Mouse (Mus musculus) Patski (cell line): Measurements from ENCODE around the gene Tead4. TPM values are rescaled to one million over a fixed set of nuclear protein-coding genes. Genes with fewer than 3 reads are reported as not detected.
"Not testable (repeated sequence)": the region's sequence is repeated elsewhere in the genome, so short reads cannot be mapped to it uniquely, and the experiment has no call there.

ENCODE experiments used
- ATAC-seq: fragments of 100-300 bp; one replicate; pipeline ENCODE4 v1.8.0; 2021
- CTCF ChIA-PET: fragments of 350-600 bp; sonication (Branson Sonifier 250); formaldehyde crosslinking; loops from one replicate; lab custom pipeline; 2022; ENCODE audit warnings: inconsistent platforms; lab: Charles Lee
- POLR2A ChIA-PET: fragments of 350-600 bp; sonication (Branson Sonifier 250); formaldehyde crosslinking; loops from one replicate; lab custom pipeline; 2022; ENCODE audit warnings: antibody characterized with exemption, inconsistent platforms; lab: Charles Lee
- DNase-seq: peaks from one replicate; pipeline ENCODE4 v3.0.0-alpha.2; 2011; ENCODE audit warnings: low read depth, low spot score
- H3K27me3 ChIP-seq: fragments of 371-371 bp; one replicate; pipeline ENCODE4 v1.5.1; 2021
- CTCF ChIP-seq: fragments of 100-300 bp; IDR thresholded peaks from one replicate; pipeline ENCODE4 v1.5.1; 2021
- in situ Hi-C: fragments of 300-500 bp; cut with MboI; formaldehyde crosslinking; loops from 3 replicates; pipeline ENCODE4 v1.11.1; 2018; ENCODE audit warnings: low pct_unique_long_range_greater_than_20kb, mixed read lengths
- polyA plus RNA-seq: library from polyadenylated mRNA; unstranded; gene quantifications from one replicate; pipeline ENCODE4 v1.2.3, GENCODE M21; 2021

The Tead4 gene
- polyA plus RNA-seq, 1 experiment from 2014 or later, result 6.1 TPM

DNA sequence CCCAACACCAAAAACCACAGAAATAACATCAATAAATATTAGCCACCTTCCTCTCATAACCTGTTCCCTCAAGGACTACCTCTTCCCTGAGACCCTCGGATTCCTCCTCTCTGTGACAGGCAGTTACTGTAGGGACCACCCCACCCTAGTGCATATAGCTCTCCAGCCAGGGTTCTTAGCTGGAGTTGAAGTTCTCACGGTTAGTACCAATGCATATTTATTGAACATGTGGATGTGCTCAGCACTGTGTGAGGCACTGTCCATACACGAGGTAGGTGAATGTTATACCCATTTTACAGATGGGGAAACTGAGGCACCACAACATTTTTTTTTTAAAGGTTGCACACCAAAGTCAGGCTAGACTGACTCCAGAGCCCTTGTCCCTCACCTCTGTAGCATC lies 73.7 kb downstream of the Tead4 start:
- H3K27me3 ChIP-seq, result no peaks in the 10 kb centered on the region
- CTCF ChIA-PET, result interaction anchor here (1.2 kb wide), 1 partner anchor 80 kb away, joined by 3 read pairs; no protein-coding TSS in a partner anchor
- DNase-seq (no peak), ATAC-seq (no peak)
- TF ChIP-seq CTCF, result no peak
- POLR2A ChIA-PET, result no interaction called here
- in situ Hi-C loops, result no loop called here

DNA sequence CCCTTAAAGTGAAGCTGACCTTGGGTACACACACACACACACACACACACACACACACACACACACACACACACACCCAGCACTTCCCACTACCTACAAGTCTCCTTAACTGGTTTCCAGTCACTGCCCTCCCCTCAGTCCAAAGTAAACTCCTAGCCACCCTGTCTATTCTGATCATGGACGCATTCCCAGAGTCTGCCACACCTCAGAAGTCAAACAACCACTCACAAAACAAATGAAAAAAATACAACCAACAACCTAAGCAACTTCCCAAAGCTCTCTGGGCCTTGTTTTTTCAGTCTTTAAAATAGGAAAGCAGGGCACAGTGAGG lies 74.8 kb downstream of the Tead4 start:
- DNase-seq, result no peak
- no peaks in the 10 kb centered on the region for H3K27me3 ChIP-seq
- no peak for ATAC-seq
- POLR2A ChIA-PET, result no interaction called here
- CTCF ChIA-PET, result no interaction called here
- in situ Hi-C loops, result no loop called here
- TF ChIP-seq CTCF, result no peak

DNA sequence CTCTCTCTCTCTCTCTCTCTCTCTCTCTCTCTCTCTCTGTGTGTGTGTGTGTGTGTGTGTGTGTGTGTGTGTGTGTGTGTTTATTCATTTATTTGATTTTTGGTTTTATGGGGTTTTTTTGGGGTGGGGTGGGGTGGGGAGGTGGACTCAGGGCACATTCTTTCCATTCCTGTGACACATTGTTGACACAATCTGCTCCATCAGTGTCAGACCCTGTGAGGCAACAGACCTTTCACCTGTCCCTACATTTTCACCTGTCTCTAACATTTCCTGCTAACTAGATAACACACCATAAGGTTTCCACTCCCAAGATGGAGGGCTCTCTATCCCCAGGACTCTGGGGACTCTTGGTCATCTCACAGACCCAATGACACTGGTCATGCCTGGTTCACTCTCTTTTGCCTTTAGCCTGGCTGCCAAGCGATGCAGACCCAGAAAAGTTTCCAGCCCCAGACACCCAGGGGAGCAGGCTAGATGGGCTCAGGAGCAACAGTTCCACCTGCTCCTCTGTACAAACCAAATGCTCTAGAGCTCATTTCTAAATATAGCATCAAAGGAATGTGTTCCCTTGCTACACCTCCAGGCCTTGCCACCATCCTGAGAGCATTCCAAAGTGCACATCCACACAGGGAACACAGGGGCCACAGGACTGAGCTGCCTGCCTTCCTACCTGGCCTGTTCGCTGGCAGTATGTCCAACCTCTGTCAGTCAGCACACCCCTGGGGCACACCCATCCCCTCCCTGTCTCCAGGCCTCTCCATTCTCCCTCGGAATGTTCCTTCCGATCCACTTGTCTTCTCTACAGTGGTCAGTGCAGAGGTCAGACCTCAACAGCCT lies 75.4 kb downstream of the Tead4 start:
- no peak for TF ChIP-seq CTCF
- ChIA-PET POLR2A (no interaction called here), CTCF (interaction anchor here (1.1 kb wide), 1 partner anchor 109 kb away, joined by 3 read pairs; no protein-coding TSS in a partner anchor)
- peak; percentile 51 for ATAC-seq
- no peak for DNase-seq
- H3K27me3 ChIP-seq, result no peaks in the 10 kb centered on the region
- in situ Hi-C loops, result no loop called here

DNA sequence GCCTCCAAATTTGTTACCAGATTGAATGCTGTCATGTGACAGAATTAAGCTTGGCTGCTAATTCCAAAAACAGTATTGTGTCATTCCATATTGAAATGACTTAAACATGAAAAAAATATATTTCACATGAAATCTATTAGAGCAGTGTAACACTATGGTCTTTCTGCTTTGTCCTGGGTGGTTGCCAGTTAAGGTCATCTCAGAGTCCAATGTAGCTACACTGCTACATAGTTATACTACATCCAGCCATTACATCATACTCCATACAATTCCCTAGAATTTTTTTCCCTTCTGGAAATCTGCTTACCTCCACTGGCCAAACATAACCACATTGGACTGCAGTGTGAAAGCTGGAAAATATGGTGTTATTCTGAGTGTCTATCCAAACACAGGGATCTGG lies 77.5 kb downstream of the Tead4 start:
- no peak for TF ChIP-seq CTCF
- CTCF ChIA-PET, result no interaction called here
- ATAC-seq, result no peak
- in situ Hi-C loops, result no loop called here
- no peaks in the 10 kb centered on the region for H3K27me3 ChIP-seq
- DNase-seq, result no peak
- POLR2A ChIA-PET, result no interaction called here

DNA sequence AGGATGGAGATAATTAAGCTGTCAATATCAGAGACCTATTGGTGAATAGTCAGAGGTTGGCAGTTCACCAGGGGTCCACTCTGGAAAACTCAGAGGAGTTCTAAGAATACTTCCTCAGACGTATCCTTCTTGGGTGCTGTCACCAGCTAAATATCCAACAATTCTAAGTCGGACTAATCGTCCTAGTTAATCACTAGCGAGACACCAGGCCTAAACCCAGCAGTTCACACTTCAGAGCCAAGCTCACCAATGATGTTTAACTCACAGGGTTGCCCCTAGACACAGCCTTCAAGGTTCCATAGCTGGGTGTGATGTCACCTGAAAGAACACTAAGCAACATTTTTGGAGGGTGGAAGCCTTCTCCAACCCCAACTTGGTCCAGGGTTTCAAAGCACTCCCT lies 85.6 kb downstream of the Tead4 start:
- H3K27me3 ChIP-seq, in situ Hi-C loops, CTCF ChIA-PET, DNase-seq, ATAC-seq, POLR2A ChIA-PET: not testable (repeated sequence)

DNA sequence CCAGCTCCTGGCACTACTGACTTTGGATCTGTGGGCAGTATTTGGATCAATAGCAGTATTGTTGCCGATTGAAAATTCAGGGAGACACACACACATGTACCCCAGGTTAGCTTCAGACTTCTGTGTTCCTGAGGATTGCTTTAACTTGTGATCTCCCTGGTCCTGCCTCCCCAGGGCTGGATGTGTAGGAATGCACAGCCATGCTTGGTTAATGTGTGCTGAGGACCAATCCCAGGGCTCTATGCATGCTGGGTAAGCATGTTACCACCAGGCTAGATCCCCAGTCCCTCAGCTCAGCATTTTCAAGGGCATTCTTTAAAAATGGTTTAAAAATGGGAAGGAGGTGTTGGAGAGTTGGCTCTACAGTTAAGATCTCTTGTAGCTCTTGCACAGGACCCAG lies 91.4 kb downstream of the Tead4 start:
- ATAC-seq, H3K27me3 ChIP-seq, POLR2A ChIA-PET, in situ Hi-C loops, CTCF ChIA-PET, DNase-seq: not testable (repeated sequence)

DNA sequence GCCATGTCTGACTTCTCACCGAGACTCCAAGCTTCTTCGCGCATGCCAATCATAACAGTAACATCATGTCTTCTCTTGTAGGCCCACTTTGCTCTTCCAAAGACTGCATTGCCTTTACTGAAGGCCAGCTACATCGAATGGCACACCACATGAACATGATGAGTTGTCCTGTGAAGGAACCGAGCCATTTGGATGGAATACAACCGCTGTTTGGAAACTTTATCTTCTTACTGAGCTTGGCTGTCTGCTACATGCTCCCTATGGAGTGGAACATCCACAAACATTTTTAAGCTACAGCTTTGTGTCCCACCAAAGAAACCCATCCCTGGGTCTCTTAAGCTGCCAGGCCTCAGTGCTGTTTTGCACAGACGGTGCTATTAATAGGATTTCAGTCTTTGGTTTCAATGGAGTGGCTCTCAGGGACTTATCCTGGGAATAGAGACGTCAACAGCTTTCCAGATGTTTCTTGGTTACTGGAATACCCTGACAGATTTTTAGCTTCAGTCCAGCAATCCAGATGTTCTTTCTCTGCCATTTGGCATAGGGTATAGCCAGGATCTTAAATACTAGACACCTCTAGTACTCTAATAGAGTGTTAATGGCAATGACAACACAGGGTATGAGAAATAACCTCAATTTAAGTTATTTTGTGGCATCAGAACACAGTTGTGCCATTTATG lies 92.0 kb downstream of the Tead4 start:
- DNase-seq (no peak), ATAC-seq (no peak)
- ChIA-PET POLR2A (no interaction called here), CTCF (interaction anchor here (1.2 to 1.3 kb wide), 2 partner anchors 13 to 141 kb away, joined by 3 read pairs; no protein-coding TSS in a partner anchor)
- no peaks in the 10 kb centered on the region for H3K27me3 ChIP-seq
- in situ Hi-C loops, result no loop called here
- no peak for TF ChIP-seq CTCF

DNA sequence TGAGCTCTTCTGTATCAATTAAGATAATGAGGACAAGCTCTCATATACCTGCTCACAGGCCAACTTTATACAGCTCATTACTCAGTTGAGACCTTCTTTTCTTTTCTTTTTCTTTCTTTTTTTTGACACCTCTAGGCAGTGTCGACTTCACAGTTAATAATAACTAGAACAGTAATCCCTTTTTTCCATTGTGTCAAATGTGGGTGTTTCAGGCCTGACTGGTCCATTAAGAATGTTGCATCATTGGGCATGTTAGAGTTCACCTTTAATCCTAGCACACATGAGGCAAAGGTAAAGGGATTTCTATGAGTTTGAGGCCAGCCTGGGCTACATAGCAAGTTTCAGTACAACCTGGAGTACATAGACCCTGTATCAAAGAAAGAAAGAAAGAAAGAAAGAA lies 97.1 kb downstream of the Tead4 start:
- TF ChIP-seq CTCF, result no peak
- CTCF ChIA-PET, result no interaction called here
- in situ Hi-C loops, result no loop called here
- no peaks in the 10 kb centered on the region for H3K27me3 ChIP-seq
- DNase-seq (no peak), ATAC-seq (no peak)
- POLR2A ChIA-PET, result no interaction called here

DNA sequence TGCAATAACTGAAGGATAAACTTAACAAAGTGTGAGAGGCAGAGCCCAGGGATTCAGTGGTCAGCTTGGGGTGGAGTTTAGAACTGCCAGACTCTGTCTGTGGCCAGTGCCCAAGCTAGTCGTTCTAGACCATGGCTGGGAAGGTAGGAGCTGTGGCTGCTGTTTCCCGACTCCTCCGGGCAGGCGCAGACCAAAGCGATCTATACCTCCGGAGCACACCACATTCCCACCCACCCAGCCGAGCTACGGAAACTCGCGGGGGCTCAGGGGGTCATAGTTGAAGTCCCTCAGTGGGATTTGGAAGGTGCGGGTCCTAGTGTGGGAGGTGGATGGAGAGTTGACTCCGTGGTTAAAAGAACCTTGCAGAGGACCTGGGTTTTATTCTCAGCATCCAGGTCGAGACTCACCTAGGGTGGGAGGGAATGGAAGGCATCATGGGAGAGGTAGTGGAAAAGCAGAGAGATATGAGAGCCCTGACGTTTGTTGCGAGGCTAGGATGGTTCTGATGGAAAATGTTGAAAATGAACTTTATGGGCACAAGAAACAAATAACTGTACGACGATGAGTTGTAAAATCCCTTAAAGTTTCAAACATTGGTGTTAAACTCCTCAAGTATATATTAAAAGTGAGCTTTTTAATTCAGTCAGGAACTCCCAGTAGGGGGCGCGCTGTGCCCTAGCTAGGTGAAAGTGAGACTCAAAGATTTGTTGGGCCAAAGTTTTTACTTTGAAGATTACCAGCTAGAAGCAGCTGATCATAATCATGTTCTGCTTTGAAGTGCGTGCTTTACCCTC lies 99.6 kb downstream of the Tead4 start:
- DNase-seq (no peak), ATAC-seq (peak; percentile 27)
- POLR2A ChIA-PET, result no interaction called here
- in situ Hi-C loops, result no loop called here
- CTCF ChIA-PET, result interaction anchor here (0.8 to 1.9 kb wide), 10 partner anchors 31 to 210 kb away, joined by 3 to 6 read pairs (median 3); no protein-coding TSS in a partner anchor
- peak; percentile 53 for TF ChIP-seq CTCF
- H3K27me3 ChIP-seq, result no peaks in the 10 kb centered on the region

DNA sequence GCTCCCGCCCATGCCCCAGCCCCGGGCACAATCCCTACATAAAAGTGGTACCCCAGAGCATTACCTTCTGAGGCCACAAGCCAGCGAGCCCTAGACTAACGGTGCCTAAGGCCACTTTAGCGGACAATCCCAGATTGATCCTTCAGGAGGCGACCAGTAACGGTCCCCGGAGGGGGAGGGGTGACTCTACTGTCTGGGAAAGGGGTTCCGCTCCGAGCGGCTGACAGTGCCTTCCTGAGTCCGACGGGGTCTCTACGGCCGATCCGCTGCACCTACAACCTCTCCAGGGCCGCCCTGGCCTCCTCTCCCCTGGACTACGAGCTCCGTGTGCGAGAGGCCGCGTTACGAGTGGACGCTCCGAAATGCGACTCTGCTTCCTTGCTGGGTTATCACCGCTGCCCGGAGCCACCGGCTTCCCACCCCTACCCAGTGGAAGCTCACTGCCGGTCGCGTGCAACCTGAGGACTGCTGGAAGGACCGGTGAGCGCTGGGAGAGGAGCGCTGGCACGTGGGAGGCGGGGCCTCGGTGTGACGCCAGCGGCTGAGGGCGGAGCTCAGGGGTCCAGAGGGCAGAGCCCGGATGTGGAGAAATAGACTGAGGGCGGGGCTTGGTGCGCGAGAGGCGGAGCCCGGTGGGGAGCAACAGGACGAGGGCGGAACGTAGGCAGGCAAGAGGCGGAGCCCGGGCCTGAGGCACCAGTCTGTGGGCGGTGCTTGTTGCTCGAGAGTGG lies 100.3 kb downstream of the Tead4 start:
- ATAC-seq, result peak; percentile 96
- POLR2A ChIA-PET, result no interaction called here
- TF ChIP-seq CTCF, result no peak
- DNase-seq, result peak; percentile 89
- CTCF ChIA-PET, result interaction anchor here (1.0 to 1.9 kb wide), 8 partner anchors 30 to 210 kb away, joined by 3 to 6 read pairs (median 3); no protein-coding TSS in a partner anchor
- no peaks in the 10 kb centered on the region for H3K27me3 ChIP-seq
- in situ Hi-C loops, result no loop called here
